Comparison of ENCODE assay signal across 8 mouse cellular contexts in the genomic region with DNA sequence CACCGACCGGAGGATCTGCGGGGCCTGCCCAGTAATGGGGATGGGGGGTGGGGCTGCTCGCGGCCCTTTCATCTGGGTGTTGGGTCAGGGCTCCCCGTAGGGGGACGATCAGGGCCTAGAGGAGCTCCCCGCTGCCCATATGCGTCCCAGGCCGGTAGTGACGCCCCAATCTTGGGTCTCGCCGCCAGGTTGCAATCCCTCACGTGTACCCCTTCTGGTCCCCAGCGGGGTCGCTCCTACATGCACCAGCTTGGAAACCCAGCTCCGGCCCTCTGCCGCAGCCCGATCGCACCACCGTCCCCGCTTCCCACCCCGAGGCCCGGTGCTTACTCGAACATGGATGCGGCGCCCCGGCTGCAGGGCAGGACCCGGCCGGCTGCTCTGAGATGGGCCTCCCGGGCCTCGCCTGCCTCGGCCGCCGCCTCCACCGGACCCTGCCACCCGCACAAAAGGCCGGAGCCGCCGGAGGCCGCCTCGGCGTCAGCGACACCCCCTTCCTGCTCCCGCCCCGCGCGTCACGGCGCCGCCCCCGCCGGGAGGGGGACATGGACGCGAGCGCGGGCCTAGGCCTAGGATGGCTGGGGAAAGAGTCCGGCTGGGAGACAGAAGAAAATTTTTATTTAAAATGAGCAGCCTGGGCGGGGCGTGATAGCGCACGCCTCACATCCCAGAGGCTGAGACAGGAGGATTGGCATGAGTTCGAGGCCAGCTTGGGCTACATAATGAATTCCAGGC. TPM values are rescaled to one million over a fixed set of nuclear protein-coding genes. Genes with fewer than 3 reads are reported as not detected.
DNase-seq lines count a peak whose midpoint lies in the region; ATAC-seq and TF ChIP-seq lines count a peak whose summit lies in the region.

No protein-coding gene starts in this region.

- H3K27me3 ChIP-seq in embryonic facial prominence, embryonic 11.5 days (ENCODE audit: control insufficient read depth, insufficient read depth, low read length), result no peaks in the 10 kb centered on the region
- H3K27me3 ChIP-seq in heart, adult 2 months (ENCODE audit: control insufficient read depth, insufficient read depth, low read length), result no peaks in the 10 kb centered on the region
- H3K27me3 ChIP-seq in kidney, adult 2 months (replicated peaks; ENCODE audit: control insufficient read depth, insufficient read depth, low read length), result no peaks in the 10 kb centered on the region
- H3K27me3 ChIP-seq in limb, embryonic 13.5 days, result no peaks in the 10 kb centered on the region
- no peaks in the 10 kb centered on the region for H3K27me3 ChIP-seq in midbrain, embryonic 14.5 days (ENCODE audit: control insufficient read depth, insufficient read depth, low read length)

- H3K36me3 ChIP-seq in embryonic facial prominence, embryonic 11.5 days (replicated peaks; ENCODE audit: control insufficient read depth, insufficient read depth, low read depth, low read length), result no peaks in the 10 kb centered on the region
- H3K36me3 ChIP-seq in heart, adult 2 months (ENCODE audit: control insufficient read depth, insufficient read depth, low read length), result no peaks in the 10 kb centered on the region
- H3K36me3 ChIP-seq in kidney, adult 2 months (ENCODE audit: control insufficient read depth, insufficient read depth, low read length), result no peaks in the 10 kb centered on the region
- peaks cover 17% of the 10 kb centered on the region for H3K36me3 ChIP-seq in limb, embryonic 13.5 days
- H3K36me3 ChIP-seq in midbrain, embryonic 14.5 days (ENCODE audit: control insufficient read depth, insufficient read depth, low read length), result peaks cover 10% of the 10 kb centered on the region; the same call in 1 of the 2 replicates

- under 1% methylated on average over 63 of the region's 63 CpGs for WGBS in embryonic facial prominence, embryonic 11.5 days
- under 1% methylated on average over 63 of the region's 63 CpGs for WGBS in heart, adult 2 months
- WGBS in kidney, adult 2 months, result 1% methylated on average over 63 of the region's 63 CpGs
- under 1% methylated on average over 55 of the region's 63 CpGs for WGBS in limb, embryonic 13.5 days
- under 1% methylated on average over 63 of the region's 63 CpGs for WGBS in midbrain, embryonic 14.5 days

- DNase-seq in layer of hippocampus, adult 11-12 months (ENCODE audit: low spot score), result peak; percentile 87
- DNase-seq in layer of hippocampus, adult 9-10 months (ENCODE audit: low spot score), result no peak
- DNase-seq in embryonic facial prominence, embryonic 11.5 days (ENCODE audit: low spot score), result peak; percentile 90
- peak; percentile 95 to 97 for DNase-seq in heart, adult 2 months
- DNase-seq in kidney, adult 2 months, result peak; percentile 93
- DNase-seq in midbrain, embryonic 14.5 days, result peak; percentile 94
- DNase-seq in spleen, adult 18-20 months, result peak; percentile 83 to 91

- TF ChIP-seq POLR2A in heart, adult 2 months (IDR thresholded peaks at IDR 0.05; ENCODE audit: insufficient read depth, low read depth, low read length), result peak; percentile 29; the same call in 1 of the 2 replicates
- TF ChIP-seq POLR2A in kidney, adult 2 months (IDR thresholded peaks at IDR 0.05; ENCODE audit: low read depth, low read length), result no peak

- H3K79me2 ChIP-seq in heart, adult 2 months (replicated peaks; ENCODE audit: control insufficient read depth, insufficient read depth, low read length), result peaks cover 9% of the 10 kb centered on the region

- no peaks in the 10 kb centered on the region for H3K9me3 ChIP-seq in embryonic facial prominence, embryonic 11.5 days (replicated peaks; ENCODE audit: control insufficient read depth, low read length)
- H3K9me3 ChIP-seq in limb, embryonic 13.5 days, result no peaks in the 10 kb centered on the region
- no peaks in the 10 kb centered on the region for H3K9me3 ChIP-seq in midbrain, embryonic 14.5 days (ENCODE audit: control insufficient read depth, low read length)

- H3K4me3 ChIP-seq in embryonic facial prominence, embryonic 11.5 days (ENCODE audit: low read depth, low read length), result peak overlapping the region; percentile 90
- H3K4me3 ChIP-seq in heart, adult 2 months, result peak overlapping the region; percentile 84
- peak overlapping the region; percentile 98 for H3K4me3 ChIP-seq in kidney, adult 2 months (ENCODE audit: insufficient read depth, low read depth, low read length)
- peak overlapping the region; percentile 87 for H3K4me3 ChIP-seq in limb, embryonic 13.5 days
- peak overlapping the region; percentile 88 for H3K4me3 ChIP-seq in midbrain, embryonic 14.5 days (replicated peaks; ENCODE audit: low read depth, low read length)

- peak; percentile 75 for ATAC-seq in embryonic facial prominence, embryonic 11.5 days (replicated peaks; ENCODE audit: insufficient number of reproducible peaks, low FRiP score, low TSS enrichment, low read depth)
- ATAC-seq in limb, embryonic 13.5 days (ENCODE audit: low FRiP score, low read depth), result peak; percentile 92
- peak; percentile 83 for ATAC-seq in midbrain, embryonic 14.5 days (ENCODE audit: low FRiP score, low TSS enrichment)

- no peak for TF ChIP-seq CTCF in heart, adult 2 months (IDR thresholded peaks at IDR 0.05)
- no peak for TF ChIP-seq CTCF in kidney, adult 2 months (conservative IDR thresholded peaks at IDR 0.05; ENCODE audit: insufficient read depth, insufficient read length, low read depth, low read length)

- H3K9ac ChIP-seq in embryonic facial prominence, embryonic 11.5 days (replicated peaks; ENCODE audit: low read length), result peak overlapping the region; percentile 98
- H3K9ac ChIP-seq in heart, adult 2 months (ENCODE audit: low read depth, low read length), result peak overlapping the region; percentile 99
- H3K9ac ChIP-seq in limb, embryonic 13.5 days, result peak overlapping the region; percentile 96
- peak overlapping the region; percentile 99 for H3K9ac ChIP-seq in midbrain, embryonic 14.5 days (replicated peaks; ENCODE audit: low read length)

- intact Hi-C loops in heart, adult 2 months (cut with DNase I), result no loop called here

- H3K4me2 ChIP-seq in embryonic facial prominence, embryonic 11.5 days (ENCODE audit: low read depth, low read length), result peak overlapping the region; percentile 86
- H3K4me2 ChIP-seq in limb, embryonic 13.5 days (replicated peaks), result peak overlapping the region; percentile 87
- peak overlapping the region; percentile 86 for H3K4me2 ChIP-seq in midbrain, embryonic 14.5 days (ENCODE audit: low read length)

- H3K27ac ChIP-seq in embryonic facial prominence, embryonic 11.5 days (replicated peaks; ENCODE audit: low read depth, low read length), result peak overlapping the region; percentile 92
- H3K27ac ChIP-seq in heart, adult 2 months, result peak overlapping the region; percentile 99
- H3K27ac ChIP-seq in kidney, adult 2 months (ENCODE audit: insufficient read depth, low read depth, low read length), result peak overlapping the region; percentile 95
- peak overlapping the region; percentile 95 for H3K27ac ChIP-seq in limb, embryonic 13.5 days
- peak overlapping the region; percentile 99 for H3K27ac ChIP-seq in midbrain, embryonic 14.5 days (replicated peaks; ENCODE audit: low read depth, low read length)

- peaks cover 3% of the 10 kb centered on the region; the same call in 1 of the 2 replicates for H3K4me1 ChIP-seq in embryonic facial prominence, embryonic 11.5 days (ENCODE audit: control insufficient read depth, insufficient read depth, low read length)
- peaks cover 20% of the 10 kb centered on the region for H3K4me1 ChIP-seq in heart, adult 2 months (ENCODE audit: control insufficient read depth, insufficient read depth, low read length)
- peaks cover 14% of the 10 kb centered on the region for H3K4me1 ChIP-seq in kidney, adult 2 months (ENCODE audit: control insufficient read depth, insufficient read depth, low read length)
- H3K4me1 ChIP-seq in limb, embryonic 13.5 days, result peaks cover 43% of the 10 kb centered on the region
- H3K4me1 ChIP-seq in midbrain, embryonic 14.5 days (ENCODE audit: control insufficient read depth, insufficient read depth, low read length), result peaks cover 32% of the 10 kb centered on the region

- TF ChIP-seq EP300 in heart, adult 2 months (IDR thresholded peaks at IDR 0.05; ENCODE audit: insufficient read depth, low read depth, low read length), result no peak

RNA-seq across cellular contexts. Expression of gene Gramd1a, which starts 5.0 kb away (rescaled TPM):
- polyA plus RNA-seq in embryonic facial prominence, embryonic 11.5 days (2014; fragmentation: Nextera tagmentation; extraction: Ambion mirVana), result 76.7 and 76.8 TPM in 2 replicates
- total RNA-seq in heart, adult 2 months (2021), result 10 to 100 TPM; 27.9 to 33.7 TPM
- 49.2 and 64.3 TPM in 2 replicates for polyA plus RNA-seq in heart, adult 2 months (2012; rRNA removed)
- 53.8 and 57.1 TPM in 2 replicates for polyA plus RNA-seq in kidney, adult 2 months (2012; rRNA removed)
- 79.8 and 83.2 TPM in 2 replicates for polyA plus RNA-seq in limb, embryonic 13.5 days (2015; fragmentation: Nextera tagmentation; extraction: Ambion mirVana)
- polyA plus RNA-seq in midbrain, embryonic 14.5 days (2014; fragmentation: Nextera tagmentation; extraction: Ambion mirVana), result 205 and 232 TPM in 2 replicates

RNA-seq across cellular contexts. Expression of gene Scn1b, which starts 23.9 kb away (rescaled TPM):
- 0.81 and 0.96 TPM in 2 replicates for polyA plus RNA-seq in embryonic facial prominence, embryonic 11.5 days (2014; fragmentation: Nextera tagmentation; extraction: Ambion mirVana)
- total RNA-seq in heart, adult 2 months (2021), result 10 to 100 TPM; 31.8 to 32.5 TPM
- 39.7 and 41.9 TPM in 2 replicates for polyA plus RNA-seq in heart, adult 2 months (2012; rRNA removed)
- polyA plus RNA-seq in kidney, adult 2 months (2012; rRNA removed), result 25.1 and 27.9 TPM in 2 replicates
- polyA plus RNA-seq in limb, embryonic 13.5 days (2015; fragmentation: Nextera tagmentation; extraction: Ambion mirVana), result 4.1 and 4.5 TPM in 2 replicates
- polyA plus RNA-seq in midbrain, embryonic 14.5 days (2014; fragmentation: Nextera tagmentation; extraction: Ambion mirVana), result 5.6 TPM in 2 replicates

RNA-seq across cellular contexts. Expression of gene Hpn, which starts 35.6 kb away (rescaled TPM):
- 2.2 and 3.6 TPM in 2 replicates for polyA plus RNA-seq in embryonic facial prominence, embryonic 11.5 days (2014; fragmentation: Nextera tagmentation; extraction: Ambion mirVana)
- 1 to 10 TPM; 1.7 to 2.6 TPM for total RNA-seq in heart, adult 2 months (2021)
- polyA plus RNA-seq in heart, adult 2 months (2012; rRNA removed), result 2.8 and 5.1 TPM in 2 replicates
- polyA plus RNA-seq in kidney, adult 2 months (2012; rRNA removed), result 626 and 739 TPM in 2 replicates
- 3.0 and 3.2 TPM in 2 replicates for polyA plus RNA-seq in limb, embryonic 13.5 days (2015; fragmentation: Nextera tagmentation; extraction: Ambion mirVana)
- 0.26 TPM in 1 of 2 replicates, not detected in the other for polyA plus RNA-seq in midbrain, embryonic 14.5 days (2014; fragmentation: Nextera tagmentation; extraction: Ambion mirVana)

Comparison
In these comparisons a context has a peak if more than half of its experiments do, and no peak if none do; other contexts are left out.
1. RNA of gene Hpn, which starts 35.6 kb away (polyA plus RNA-seq): 626 to 739 TPM in kidney, adult 2 months; 2.8 to 5.1 TPM in heart, adult 2 months, 3.0 to 3.2 TPM in limb, embryonic 13.5 days, 2.2 to 3.6 TPM in embryonic facial prominence, embryonic 11.5 days and 0.26 TPM in midbrain, embryonic 14.5 days; every median in the first group is over 100 times any median in the second.
2. Peak in every context shown above with its lines, with median percentiles within 50 percentile points of each other: ATAC-seq, H3K27ac ChIP-seq, H3K4me2 ChIP-seq, H3K4me3 ChIP-seq and H3K9ac ChIP-seq.